Mouse (Mus musculus): ENCODE results near the gene Shisa9. TPM values are rescaled to one million over a fixed set of nuclear protein-coding genes. Genes with fewer than 3 reads are reported as not detected.

Shisa9 gene
- total and polyA plus RNA-seq, 3 experiments: not detected

DNA sequence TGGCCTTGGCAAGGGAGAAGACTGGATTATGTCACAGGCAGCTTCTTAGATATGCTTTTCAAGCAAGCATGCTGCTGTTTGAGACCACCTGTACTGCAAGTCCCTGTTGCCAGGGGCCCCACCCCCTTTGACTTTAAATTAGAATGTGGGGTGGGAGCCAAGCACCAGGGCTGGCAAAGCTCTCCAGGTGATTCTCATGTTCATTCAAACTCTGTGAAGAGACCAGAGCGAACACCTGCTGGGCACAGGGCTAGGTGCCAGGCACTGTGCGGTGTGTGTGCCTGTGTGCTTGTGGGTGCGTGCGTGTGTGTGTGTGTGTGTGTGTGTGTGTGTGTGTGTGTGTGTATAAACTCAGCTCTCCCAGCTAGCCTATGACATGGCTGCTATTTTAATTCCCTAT, 3.1 kb downstream of the Shisa9 start:
- H3K27me3 ChIP-seq (replicated peaks): peaks cover 40% of the 10 kb centered on the region
- peaks cover 3 to 15% of the 10 kb centered on the region in 2 experiments; a peak in 3 of 4 replicates for H3K4me1 ChIP-seq (ENCODE audit: control insufficient read depth in 1 of 2, insufficient read depth in 2 of 2)
- no peak for TF ChIP-seq TCF12 (IDR thresholded peaks at IDR 0.05; ENCODE audit: low read depth, low read length)
- TF ChIP-seq ZC3H11A (IDR thresholded peaks at IDR 0.05; ENCODE audit: low read depth, low read length): no peak
- TF ChIP-seq USF1 (IDR thresholded peaks at IDR 0.05; ENCODE audit: low read depth, low read length): no peak
- TF ChIP-seq ETS1 (conservative IDR thresholded peaks at IDR 0.05; ENCODE audit: low read depth, low read length): no peak
- no peak for TF ChIP-seq KAT2A (IDR thresholded peaks at IDR 0.05; ENCODE audit: insufficient replicate concordance, low read length)
- TF ChIP-seq MAX (IDR thresholded peaks at IDR 0.05; ENCODE audit: low read length): no peak
- no peak for TF ChIP-seq NRF1 (IDR thresholded peaks at IDR 0.05; ENCODE audit: low read depth, low read length)
- TF ChIP-seq UBTF (IDR thresholded peaks at IDR 0.05; ENCODE audit: low read depth, low read length): no peak
- no peak for TF ChIP-seq POLR2A (IDR thresholded peaks at IDR 0.05; ENCODE audit: low read depth, low read length)
- no peak overlapping the region for H3K4me2 ChIP-seq (ENCODE audit: insufficient read depth, low read depth, poor library complexity, severe bottlenecking)
- no peaks in the 10 kb centered on the region for H3K36me3 ChIP-seq (replicated peaks in 1 of 2; ENCODE audit: control insufficient read depth in 1 of 2, insufficient read depth in 1 of 2, low read length in 1 of 2)
- no peak for DNase-seq (ENCODE audit: extremely low read depth)
- H3K27ac ChIP-seq (ENCODE audit: insufficient read depth, low read depth): no peak overlapping the region
- dilution Hi-C loops (cut with MboI; ENCODE audit: extremely low pct_ligation_motif_present, extremely low pct_unique_long_range_greater_than_20kb, low sequenced_read_pairs) (no loop called here), in situ Hi-C loops (cut with MboI; ENCODE audit: low pct_ligation_motif_present, low pct_unique_long_range_greater_than_20kb, low sequenced_read_pairs) (no loop called here)
- no peaks in the 10 kb centered on the region for H3K79me2 ChIP-seq (replicated peaks; ENCODE audit: control insufficient read depth, extremely low read depth, insufficient read depth, poor library complexity, severe bottlenecking)
- H3K4me3 ChIP-seq (replicated peaks in 1 of 3; ENCODE audit: low read depth in 2 of 3, low read length in 2 of 3, poor library complexity in 1 of 3): no peak overlapping the region
- peaks cover 20% of the 10 kb centered on the region for H3K9me3 ChIP-seq (replicated peaks; ENCODE audit: low read length)
- no peak overlapping the region for H3K9ac ChIP-seq (ENCODE audit: insufficient read depth, low read depth)

DNA sequence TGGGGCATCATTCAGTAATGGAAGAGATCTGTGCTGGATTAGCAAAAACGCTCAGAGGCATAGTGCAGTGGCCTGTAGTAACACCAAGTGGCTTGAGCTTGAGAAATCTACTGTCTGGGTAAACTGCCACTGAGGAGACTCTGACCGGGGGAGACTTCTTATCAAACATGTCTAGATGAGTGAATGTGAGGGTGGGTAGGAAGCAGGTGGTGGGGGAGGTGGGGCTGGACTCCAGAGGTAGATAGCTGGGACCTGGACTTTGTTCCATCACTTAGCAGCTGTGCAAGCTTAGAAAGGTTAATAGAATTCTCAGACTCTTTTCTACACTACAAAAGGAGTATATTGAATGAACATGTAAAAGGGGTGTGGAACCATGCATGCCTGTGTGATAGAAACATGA, 21.3 kb downstream of the Shisa9 start:
- Histone ChIP-seq H3K9me3 (replicated peaks; ENCODE audit: low read length) (no peaks in the 10 kb centered on the region), H3K27ac (ENCODE audit: insufficient read depth, low read depth) (no peak overlapping the region), H3K4me1 (ENCODE audit: control insufficient read depth in 1 of 2, insufficient read depth in 2 of 2) (peaks cover 0 to 11% of the 10 kb centered on the region in 2 experiments; a peak in 2 of 4 replicates), H3K27me3 (replicated peaks) (peaks cover 12% of the 10 kb centered on the region), H3K4me2 (ENCODE audit: insufficient read depth, low read depth, poor library complexity, severe bottlenecking) (no peak overlapping the region), H3K79me2 (replicated peaks; ENCODE audit: control insufficient read depth, extremely low read depth, insufficient read depth, poor library complexity, severe bottlenecking) (no peaks in the 10 kb centered on the region), H3K9ac (ENCODE audit: insufficient read depth, low read depth) (no peak overlapping the region), H3K4me3 (replicated peaks in 1 of 3; ENCODE audit: low read depth in 2 of 3, low read length in 2 of 3, poor library complexity in 1 of 3) (no peak overlapping the region), H3K36me3 (replicated peaks in 1 of 2; ENCODE audit: control insufficient read depth in 1 of 2, insufficient read depth in 1 of 2, low read length in 1 of 2) (no peaks in the 10 kb centered on the region)
- TF ChIP-seq E2F4 (IDR thresholded peaks at IDR 0.05; ENCODE audit: insufficient replicate concordance, low read depth, low read length) (no peak), SIN3A (IDR thresholded peaks at IDR 0.05; ENCODE audit: low read length) (no peak), POLR2AphosphoS2 (IDR thresholded peaks at IDR 0.05; ENCODE audit: low read depth, low read length) (no peak), CTCF (conservative IDR thresholded peaks at IDR 0.05 in 1 of 2, IDR thresholded peaks at IDR 0.05 in 1 of 2; ENCODE audit: low read depth in 2 of 2, low read length in 2 of 2) (no peak)
- in situ Hi-C loops (cut with MboI; ENCODE audit: low pct_ligation_motif_present, low pct_unique_long_range_greater_than_20kb, low sequenced_read_pairs): no loop called here
- no peak for DNase-seq (ENCODE audit: extremely low read depth)
- dilution Hi-C loops (cut with MboI; ENCODE audit: extremely low pct_ligation_motif_present, extremely low pct_unique_long_range_greater_than_20kb, low sequenced_read_pairs): no loop called here

DNA sequence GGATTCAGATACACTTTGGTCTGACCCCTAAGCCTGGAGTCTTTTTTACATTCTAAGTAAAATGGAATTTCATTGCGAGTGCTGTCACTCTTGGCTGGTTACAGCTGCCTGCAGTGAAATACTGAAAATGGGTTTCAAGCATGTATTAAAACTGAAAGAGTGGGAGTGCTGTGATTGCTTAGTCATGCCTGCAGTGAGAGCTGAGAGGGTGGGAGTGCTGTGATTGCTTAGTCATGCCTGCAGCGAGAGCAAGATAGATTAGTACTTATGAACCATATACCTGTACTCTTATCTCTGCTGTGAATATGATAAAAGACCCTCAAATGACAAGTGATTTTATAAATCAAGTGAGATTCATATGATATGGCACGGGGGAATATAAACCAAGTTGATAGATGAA, 26.2 kb downstream of the Shisa9 start:
- no peaks in the 10 kb centered on the region for H3K79me2 ChIP-seq (replicated peaks; ENCODE audit: control insufficient read depth, extremely low read depth, insufficient read depth, poor library complexity, severe bottlenecking)
- in situ Hi-C loops (cut with MboI; ENCODE audit: low pct_ligation_motif_present, low pct_unique_long_range_greater_than_20kb, low sequenced_read_pairs): no loop called here
- dilution Hi-C loops (cut with MboI; ENCODE audit: extremely low pct_ligation_motif_present, extremely low pct_unique_long_range_greater_than_20kb, low sequenced_read_pairs): no loop called here
- no peak overlapping the region for H3K9ac ChIP-seq (ENCODE audit: insufficient read depth, low read depth)
- peaks cover 6% of the 10 kb centered on the region for H3K27me3 ChIP-seq (replicated peaks)
- no peak overlapping the region for H3K27ac ChIP-seq (ENCODE audit: insufficient read depth, low read depth)
- H3K36me3 ChIP-seq (replicated peaks in 1 of 2; ENCODE audit: control insufficient read depth in 1 of 2, insufficient read depth in 1 of 2, low read length in 1 of 2): no peaks in the 10 kb centered on the region
- H3K9me3 ChIP-seq (replicated peaks; ENCODE audit: low read length): peaks cover 5% of the 10 kb centered on the region
- no peak overlapping the region for H3K4me3 ChIP-seq (replicated peaks in 1 of 3; ENCODE audit: low read depth in 2 of 3, low read length in 2 of 3, poor library complexity in 1 of 3)
- no peak overlapping the region for H3K4me2 ChIP-seq (ENCODE audit: insufficient read depth, low read depth, poor library complexity, severe bottlenecking)
- peaks cover 4 to 18% of the 10 kb centered on the region in 2 experiments; a peak in 3 of 4 replicates for H3K4me1 ChIP-seq (ENCODE audit: control insufficient read depth in 1 of 2, insufficient read depth in 2 of 2)
- TF ChIP-seq POLR2AphosphoS2 (IDR thresholded peaks at IDR 0.05; ENCODE audit: low read depth, low read length) (no peak), MAX (IDR thresholded peaks at IDR 0.05; ENCODE audit: low read length) (no peak), ELF1 (IDR thresholded peaks at IDR 0.05; ENCODE audit: low read depth, low read length) (no peak), CHD1 (IDR thresholded peaks at IDR 0.05; ENCODE audit: low read depth, low read length) (no peak), CTCF (conservative IDR thresholded peaks at IDR 0.05 in 1 of 2, IDR thresholded peaks at IDR 0.05 in 1 of 2; ENCODE audit: low read depth in 2 of 2, low read length in 2 of 2) (no peak), ETS1 (conservative IDR thresholded peaks at IDR 0.05; ENCODE audit: low read depth, low read length) (no peak), MAFK (IDR thresholded peaks at IDR 0.05; ENCODE audit: insufficient replicate concordance, low read length) (no peak), ZC3H11A (IDR thresholded peaks at IDR 0.05; ENCODE audit: low read depth, low read length) (no peak), CHD2 (IDR thresholded peaks at IDR 0.05; ENCODE audit: low read length) (no peak), NRF1 (IDR thresholded peaks at IDR 0.05; ENCODE audit: low read depth, low read length) (no peak), MYC (IDR thresholded peaks at IDR 0.05; ENCODE audit: low read depth, low read length) (no peak), RCOR1 (conservative IDR thresholded peaks at IDR 0.05; ENCODE audit: low read depth, low read length) (no peak), ZNF384 (IDR thresholded peaks at IDR 0.05; ENCODE audit: low read depth, low read length) (no peak), ZKSCAN1 (IDR thresholded peaks at IDR 0.05; ENCODE audit: borderline replicate concordance, low read depth, low read length) (no peak), RAD21 (IDR thresholded peaks at IDR 0.05; ENCODE audit: low read depth, low read length) (no peak), EP300 (IDR thresholded peaks at IDR 0.05; ENCODE audit: low read length) (no peak), E2F4 (IDR thresholded peaks at IDR 0.05; ENCODE audit: insufficient replicate concordance, low read depth, low read length) (no peak), IRF4 (IDR thresholded peaks at IDR 0.05; ENCODE audit: low read depth, low read length) (no peak)
- no peak for DNase-seq (ENCODE audit: extremely low read depth)
